Mouse (Mus musculus) megakaryocyte, embryonic 14.5 days (primary cell): ENCODE measurements around the gene 2900026A02Rik.
"Not testable (repeated sequence)": the region's sequence is repeated elsewhere in the genome, so short reads cannot be mapped to it uniquely, and the experiment has no call there.

Experiments used
- FLI1 ChIP-seq: IDR thresholded peaks from 2 replicates; pipeline ENCODE4 v1.6.1; 2012; ENCODE audit warnings: low read length, inconsistent platforms, mixed read lengths
- GATA1 ChIP-seq: IDR thresholded peaks from 3 replicates; pipeline ENCODE4 v1.6.1; 2012; ENCODE audit warnings: mixed read lengths, low read length, inconsistent platforms, borderline replicate concordance

- TF ChIP-seq FLI1, GATA1: not testable (repeated sequence)
Observed at GRCm38 (mm10) chr5:113109651-113110050, 111.4 kb downstream of the 2900026A02Rik start.
